Mouse (Mus musculus) small intestine, adult 2 months (tissue): Measurements from ENCODE around the gene Gja5. TPM values are rescaled to one million over a fixed set of nuclear protein-coding genes. Genes with fewer than 3 reads are reported as not detected.

Experiments used
- H3K27ac ChIP-seq: fragments of 200-500 bp; 2 replicates; pipeline ENCODE4 v1.5.1; 2012; ENCODE audit warnings: low read depth, low read length, control low read depth, inconsistent platforms; ENCODE audit not compliant: insufficient read depth
- H3K27me3 ChIP-seq: fragments of 200-500 bp; 2 replicates; pipeline ENCODE4 v1.6.1; 2012; ENCODE audit warnings: mild to moderate bottlenecking, moderate library complexity, low read length, inconsistent platforms; ENCODE audit not compliant: control insufficient read depth, insufficient read depth
- H3K36me3 ChIP-seq: fragments of 200-500 bp; 2 replicates; pipeline ENCODE4 v1.6.1; 2012; ENCODE audit warnings: mild to moderate bottlenecking, low read length, control low read depth, inconsistent platforms; ENCODE audit not compliant: control insufficient read depth, insufficient read depth
- H3K4me1 ChIP-seq: fragments of 200-500 bp; 2 replicates; pipeline ENCODE4 v1.6.1; 2012; ENCODE audit warnings: low read length, inconsistent platforms, mixed read lengths; ENCODE audit not compliant: control insufficient read depth, insufficient read depth, insufficient read length
- H3K4me3 ChIP-seq: fragments of 200-500 bp; 2 replicates; pipeline ENCODE4 v1.5.1; 2012; ENCODE audit warnings: low read depth, mild to moderate bottlenecking, control low read depth, inconsistent platforms, low read length, moderate library complexity
- CTCF ChIP-seq: fragments of 200-500 bp; IDR thresholded peaks from 2 replicates; pipeline ENCODE4 v1.5.1; 2012; ENCODE audit warnings: low read depth, mild to moderate bottlenecking, control low read depth, inconsistent platforms, low read length, moderate library complexity, mixed read lengths; ENCODE audit not compliant: insufficient replicate concordance, insufficient read length; ENCODE audit errors: extremely low read depth
- POLR2A ChIP-seq: fragments of 200-500 bp; IDR thresholded peaks from 2 replicates; pipeline ENCODE4 v1.6.1; 2012; ENCODE audit warnings: low read depth, mild to moderate bottlenecking, control low read depth, inconsistent platforms, low read length, moderate library complexity
- WGBS: fragments of 180-500 bp; shearing (Covaris S2); methylation state at CpG from one replicate; pipeline ENCODE4 v1.1.7; 2018; 5-methylcytosine and 5-hydroxymethylcytosine counted together
- polyA plus RNA-seq: library from polyadenylated mRNA; depleted of rRNA; stranded (reverse); fragments of >200 nt; gene quantifications from 2 replicates; pipeline ENCODE4 v1.2.3, GENCODE M21; 2012

Gene Gja5
- polyA plus RNA-seq, 1 experiment: 0.62 TPM

GRCm38 (mm10) chr3:96970986-96971385, 66.5 kb downstream of the Gja5 start:
- H3K27ac ChIP-seq: no peak overlapping the region
- H3K4me3 ChIP-seq: no peak overlapping the region
- no peaks in the 10 kb centered on the region for H3K36me3 ChIP-seq
- no peaks in the 10 kb centered on the region for H3K27me3 ChIP-seq
- H3K4me1 ChIP-seq: no peaks in the 10 kb centered on the region
- no peak for TF ChIP-seq POLR2A
- no peak for TF ChIP-seq CTCF
- 34% methylated on average over 7 of the region's 7 CpGs for WGBS

GRCm38 (mm10) chr3:96974467-96974866, 70.0 kb downstream of the Gja5 start:
- Histone ChIP-seq H3K27me3 (no peaks in the 10 kb centered on the region), H3K27ac (no peak overlapping the region), H3K36me3 (no peaks in the 10 kb centered on the region), H3K4me3 (no peak overlapping the region), H3K4me1 (no peaks in the 10 kb centered on the region)
- TF ChIP-seq POLR2A: no peak
- no peak for TF ChIP-seq CTCF
- WGBS: 81% methylated on average over 7 of the region's 7 CpGs

- H3K27me3 ChIP-seq: no peaks in the 10 kb centered on the region
- 85% methylated on average over 10 of the region's 10 CpGs for WGBS
- no peaks in the 10 kb centered on the region for H3K4me1 ChIP-seq
- H3K36me3 ChIP-seq: no peaks in the 10 kb centered on the region
- no peak overlapping the region for H3K27ac ChIP-seq
- H3K4me3 ChIP-seq: no peak overlapping the region
- TF ChIP-seq CTCF (no peak), POLR2A (no peak)
Measured at GRCm38 (mm10) chr3:96975628-96976027, 71.1 kb downstream of the Gja5 start.

- 93% methylated on average over 2 of the region's 2 CpGs for WGBS
- TF ChIP-seq POLR2A (no peak), CTCF (no peak)
- H3K4me3 ChIP-seq: no peak overlapping the region
Measured at GRCm38 (mm10) chr3:96977507-96977906, 73.0 kb downstream of the Gja5 start.

GRCm38 (mm10) chr3:96978469-96978868, 74.0 kb downstream of the Gja5 start:
- no peaks in the 10 kb centered on the region for H3K4me1 ChIP-seq
- no peaks in the 10 kb centered on the region for H3K36me3 ChIP-seq
- TF ChIP-seq POLR2A (no peak), CTCF (no peak)
- no peak overlapping the region for H3K27ac ChIP-seq
- 64% methylated on average over 6 of the region's 6 CpGs for WGBS
- no peaks in the 10 kb centered on the region for H3K27me3 ChIP-seq
- H3K4me3 ChIP-seq: no peak overlapping the region

More at GRCm38 (mm10) chr3:96977507-96977906, 73.0 kb downstream of the Gja5 start:
- no peak overlapping the region for H3K27ac ChIP-seq
- H3K27me3 ChIP-seq: no peaks in the 10 kb centered on the region
- no peaks in the 10 kb centered on the region for H3K4me1 ChIP-seq
- no peaks in the 10 kb centered on the region for H3K36me3 ChIP-seq

GRCm38 (mm10) chr3:96979020-96979419, 74.5 kb downstream of the Gja5 start:
- TF ChIP-seq CTCF (no peak), POLR2A (no peak)
- WGBS: 95% methylated on average over 3 of the region's 3 CpGs
- no peaks in the 10 kb centered on the region for H3K27me3 ChIP-seq
- H3K4me1 ChIP-seq: no peaks in the 10 kb centered on the region
- no peak overlapping the region for H3K27ac ChIP-seq
- no peak overlapping the region for H3K4me3 ChIP-seq
- no peaks in the 10 kb centered on the region for H3K36me3 ChIP-seq

- TF ChIP-seq POLR2A (no peak), CTCF (no peak)
Measured at GRCm38 (mm10) chr3:96981833-96982232, 77.3 kb downstream of the Gja5 start.

GRCm38 (mm10) chr3:96982666-96983065, 78.2 kb downstream of the Gja5 start:
- Histone ChIP-seq H3K27ac (no peak overlapping the region), H3K4me1 (no peaks in the 10 kb centered on the region)

More at GRCm38 (mm10) chr3:96981833-96982232, 77.3 kb downstream of the Gja5 start:
- WGBS: 26% methylated on average over 3 of the region's 3 CpGs
- Histone ChIP-seq H3K27me3 (no peaks in the 10 kb centered on the region), H3K4me1 (no peaks in the 10 kb centered on the region), H3K27ac (no peak overlapping the region), H3K36me3 (no peaks in the 10 kb centered on the region), H3K4me3 (no peak overlapping the region)

More at GRCm38 (mm10) chr3:96982666-96983065, 78.2 kb downstream of the Gja5 start:
- Histone ChIP-seq H3K36me3 (no peaks in the 10 kb centered on the region), H3K4me3 (no peak overlapping the region), H3K27me3 (no peaks in the 10 kb centered on the region)
- TF ChIP-seq CTCF (no peak), POLR2A (no peak)
- WGBS: 96% methylated on average over 2 of the region's 2 CpGs
